Mouse (Mus musculus) left cerebral cortex, postnatal 10 days (tissue): ENCODE measurements at regions not wholly inside any gene's neighbourhood (a gene's known extent, or its start where the extent isn't known, plus 50 kb on each side); places are given as distances from the start of the nearest gene placed in this dataset.

ENCODE experiments used
- DNase-seq, 2 experiments: peaks; one replicate each; pipeline ENCODE4 v3.0.0; 2021 to 2022; ENCODE audit warnings: low spot score in 2 of 2, mixed read lengths in 1 of 2; ENCODE audit errors: extremely low spot score in 1 of 2
- intact Hi-C: fragments of 180-260 bp; cut with DNase I; formaldehyde crosslinking; loops from one replicate; pipeline ENCODE4 v1.15.1; 2025

DNA sequence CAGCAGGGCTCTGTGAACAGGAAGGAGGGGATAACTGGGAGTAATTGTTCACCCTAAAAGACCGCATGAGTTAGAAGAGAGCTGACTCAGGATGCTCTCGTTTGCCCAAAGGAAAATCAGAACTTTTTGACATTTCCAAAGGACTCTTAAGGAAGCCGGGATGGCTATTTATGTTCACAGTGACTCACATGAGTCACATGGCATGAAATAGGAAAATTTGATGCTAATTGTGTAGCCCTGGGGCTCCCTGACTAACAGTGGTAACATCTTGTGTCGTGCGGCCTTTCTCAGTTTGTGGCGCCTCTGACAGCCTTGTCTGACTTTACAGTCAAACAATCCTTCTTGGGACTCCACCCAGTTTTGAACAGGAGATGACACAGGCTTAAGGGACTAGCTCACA, 51.9 kb upstream of the Cacna1a start:
- intact Hi-C loops: loop anchor here (5.0 kb wide), 1 partner anchor 39 kb away; no protein-coding TSS in a partner anchor
- DNase-seq: no peak

DNA sequence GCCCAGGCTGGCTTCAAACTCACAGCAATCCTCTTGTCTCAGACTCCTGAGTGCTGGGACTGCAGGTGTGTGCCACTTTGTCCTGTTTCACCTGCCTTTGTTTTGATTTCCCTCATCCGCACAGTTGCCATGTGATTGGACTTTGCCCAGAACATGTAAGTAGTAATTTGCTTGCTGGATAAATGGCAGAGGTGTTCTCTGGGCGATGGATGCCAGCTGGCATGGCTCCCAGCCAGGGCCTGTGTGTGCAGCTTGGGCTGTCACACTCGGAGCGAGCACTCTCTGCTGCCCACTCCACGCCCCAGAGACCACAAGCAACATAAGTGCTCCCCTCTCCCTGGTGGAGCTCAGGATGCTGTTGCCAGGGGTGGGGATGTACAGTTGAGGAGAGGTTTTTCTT, 53.9 kb upstream of the Cacna1a start:
- DNase-seq: peak in 1 of 2 experiments; percentile 59
- intact Hi-C loops: no loop called here

DNA sequence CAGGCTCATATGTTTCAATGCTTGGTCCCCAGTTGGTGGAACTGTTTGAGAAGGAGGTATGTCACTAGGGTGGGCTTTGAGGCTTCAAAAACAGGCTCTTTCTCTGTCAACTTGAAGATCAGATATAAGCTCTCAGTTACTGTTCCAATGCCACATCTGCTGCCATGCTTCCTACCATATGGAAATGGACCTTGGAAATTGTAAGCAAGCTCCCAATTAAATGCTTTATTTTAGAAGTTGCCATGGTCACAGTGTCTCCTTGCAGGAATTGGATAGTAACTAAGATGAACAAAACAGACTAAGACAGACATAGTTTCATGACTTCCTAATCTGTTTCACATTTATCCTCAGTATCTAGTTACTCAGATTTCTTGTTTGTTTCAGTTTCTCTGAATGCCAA, 56.7 kb upstream of the Cacna1a start:
- peak in 1 of 2 experiments; percentile 51 for DNase-seq
- intact Hi-C loops: no loop called here

DNA sequence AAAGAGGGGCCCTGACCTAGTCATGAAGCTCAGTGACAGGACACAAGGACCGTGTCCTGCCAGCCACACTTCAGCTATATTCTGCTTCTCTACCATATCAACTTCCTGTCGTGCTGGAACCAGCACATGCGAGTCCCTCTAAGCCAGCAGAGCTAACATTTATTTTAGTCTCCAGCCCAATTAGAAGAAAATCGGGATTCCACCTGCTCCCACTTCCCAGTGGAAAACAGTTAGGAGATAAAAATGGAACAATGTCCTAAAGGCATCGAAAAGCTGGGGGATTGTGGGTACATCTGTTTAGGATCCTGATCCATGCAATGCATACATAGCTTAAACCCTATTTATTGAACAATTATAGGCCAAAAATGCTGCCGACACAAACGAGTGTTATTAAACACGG, 58.7 kb upstream of the Cacna1a start:
- intact Hi-C loops: no loop called here
- no peak for DNase-seq

DNA sequence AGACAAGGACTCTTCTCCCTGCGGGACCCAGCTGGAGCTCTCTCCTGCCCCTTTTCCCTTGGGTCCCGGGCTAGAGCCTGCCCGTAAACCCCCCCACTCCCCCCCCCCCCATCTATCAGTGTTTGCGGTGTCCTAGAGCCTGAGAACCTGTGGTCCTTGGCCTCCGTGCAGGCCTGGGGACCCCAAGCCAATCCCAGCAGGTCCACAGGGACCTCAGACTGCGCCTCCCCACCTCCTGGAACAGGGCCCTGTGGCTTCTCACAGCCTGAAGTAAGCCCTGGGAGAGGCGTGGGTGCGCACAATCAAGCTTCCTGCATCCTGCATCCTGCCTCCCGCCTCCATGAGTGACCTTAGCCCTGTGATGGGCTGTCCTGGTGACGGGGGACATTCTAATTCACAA, 52.6 kb upstream of the Ccdc130 start:
- DNase-seq: peak in 1 of 2 experiments; percentile 39
- intact Hi-C loops: no loop called here

DNA sequence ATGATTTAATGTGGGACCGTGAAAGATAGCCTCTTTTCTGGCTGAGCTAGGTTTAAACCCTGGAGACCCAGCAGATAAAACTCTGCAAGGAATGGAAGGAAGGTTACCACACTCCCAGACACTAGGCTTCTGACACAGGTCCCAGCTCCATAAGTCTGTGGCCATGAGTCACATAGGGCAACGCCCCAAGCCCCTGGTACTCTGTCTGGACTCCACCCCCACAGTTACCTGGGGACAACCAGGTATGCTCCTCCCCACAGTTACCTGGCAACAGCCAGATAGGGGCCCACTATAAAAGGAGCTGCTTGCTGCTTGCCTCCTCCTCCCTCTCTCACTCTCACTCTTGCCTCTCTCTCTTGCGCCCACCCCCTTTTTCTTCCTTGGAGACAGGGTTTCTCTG, 51.7 kb upstream of the Ccdc130 start:
- intact Hi-C loops: no loop called here
- DNase-seq: no peak
